Mouse (Mus musculus) C3H10T1/2 (cell line): ENCODE data around the gene Gm11099. TPM values are rescaled to one million over a fixed set of nuclear protein-coding genes. Genes with fewer than 3 reads are reported as not detected.

Experiments used
- polyA plus RNA-seq, 2 experiments: library from polyadenylated mRNA; unstranded; fragments of >200 nt; fragmentation: generic; extraction: Trizol; gene quantifications; one replicate each; pipeline ENCODE4 v1.2.1; 2012; ENCODE audit warnings: missing spikeins in 2 of 2

Gene Gm11099
- not detected for polyA plus RNA-seq

DNA sequence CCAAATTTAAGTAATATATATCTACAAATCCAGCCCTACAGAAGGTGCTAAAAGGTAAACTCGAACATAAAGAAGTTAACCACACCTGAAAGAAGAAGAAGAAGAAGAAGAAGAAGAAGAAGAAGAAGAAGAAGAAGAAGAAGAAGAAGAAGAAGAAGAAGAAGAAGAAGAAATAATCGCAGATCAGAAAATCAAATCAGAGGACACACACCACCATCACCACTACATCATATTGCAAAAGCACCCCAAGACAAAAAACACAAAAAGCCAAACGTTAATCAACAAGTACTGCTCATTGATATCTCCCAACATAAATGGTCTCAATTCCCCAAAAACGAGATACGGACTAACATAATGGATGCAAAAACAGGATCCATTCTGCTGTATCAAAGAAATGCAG is at the start of gene Gm11099:
Gene Gm11099 (plus strand): TSS at position 301 of the 400 bp plus-strand sequence.

